Mouse (Mus musculus): Measurements from ENCODE around the gene Gm10681.
"Not testable (repeated sequence)": the region's sequence is repeated elsewhere in the genome, so short reads cannot be mapped to it uniquely, and the experiment has no call there.

GRCm38 (mm10) chr3:98616244-98616643 lies 27.6 kb upstream of the Gm10681 start:
- not testable (repeated sequence) for TF ChIP-seq CTCF, EP300 (IDR thresholded peaks at IDR 0.05; ENCODE audit: low read depth)
